Mouse (Mus musculus) hindlimb bud, embryonic 11.5 days (tissue): Measurements from ENCODE around the gene Noc4l.

Experiments
- DNase-seq: peaks from one replicate; pipeline ENCODE4 v3.0.0-alpha.2; 2012; ENCODE audit warnings: low read depth, low spot score; ENCODE audit errors: extremely low spot score

Gene Noc4l

GRCm38 (mm10) chr5:110652719-110653648 lies at the start of gene Noc4l, which contains the start of gene Ddx51:
Noc4l (minus strand) TSS chr5:110653417.
Ddx51 (plus strand) TSS chr5:110653451.
- peak; percentile 79 for DNase-seq

GRCm38 (mm10) chr5:110698617-110699016 lies 45.4 kb upstream of the Noc4l start:
- DNase-seq = no peak

GRCm38 (mm10) chr5:110682041-110682440 lies 28.8 kb upstream of the Noc4l start:
- DNase-seq = no peak

GRCm38 (mm10) chr5:110665486-110666121 lies 12.4 kb upstream of the Noc4l start:
- DNase-seq = no peak

- DNase-seq = no peak
These were observed 11.6 kb upstream of the Noc4l start for GRCm38 (mm10) chr5:110664750-110665269.

- no peak for DNase-seq
These were observed 10.8 kb upstream of the Noc4l start for GRCm38 (mm10) chr5:110664041-110664440.

- no peak for DNase-seq
These were observed 6.5 kb upstream of the Noc4l start for GRCm38 (mm10) chr5:110659682-110660081.

- no peak for DNase-seq
These were observed 469 bp upstream of the Noc4l start for GRCm38 (mm10) chr5:110653686-110654085.

- DNase-seq = no peak
These were observed 6.8 kb downstream of the Noc4l start for GRCm38 (mm10) chr5:110646377-110646776.

GRCm38 (mm10) chr5:110639459-110639858 lies 13.8 kb downstream of the Noc4l start:
- DNase-seq = peak; percentile 63

- no peak for DNase-seq
These were observed 14.7 kb downstream of the Noc4l start for GRCm38 (mm10) chr5:110638306-110639074.

GRCm38 (mm10) chr5:110635951-110636707 lies 17.1 kb downstream of the Noc4l start:
- DNase-seq = no peak

- DNase-seq = no peak
These were observed 23.6 kb downstream of the Noc4l start for GRCm38 (mm10) chr5:110629525-110630120.

GRCm38 (mm10) chr5:110628156-110628555 lies 25.1 kb downstream of the Noc4l start:
- no peak for DNase-seq

GRCm38 (mm10) chr5:110627351-110627750 lies 25.9 kb downstream of the Noc4l start:
- DNase-seq = no peak

- no peak for DNase-seq
These were observed 28.9 kb downstream of the Noc4l start for GRCm38 (mm10) chr5:110624319-110624718.

- DNase-seq = no peak
These were observed 34.0 kb downstream of the Noc4l start for GRCm38 (mm10) chr5:110619226-110619625.

- peak; percentile 26 for DNase-seq
These were observed 41.6 kb downstream of the Noc4l start for GRCm38 (mm10) chr5:110611435-110612158.

GRCm38 (mm10) chr5:110610484-110610883 lies 42.7 kb downstream of the Noc4l start:
- no peak for DNase-seq
